Mouse (Mus musculus): ENCODE results near the gene Gm47429.

DNA sequence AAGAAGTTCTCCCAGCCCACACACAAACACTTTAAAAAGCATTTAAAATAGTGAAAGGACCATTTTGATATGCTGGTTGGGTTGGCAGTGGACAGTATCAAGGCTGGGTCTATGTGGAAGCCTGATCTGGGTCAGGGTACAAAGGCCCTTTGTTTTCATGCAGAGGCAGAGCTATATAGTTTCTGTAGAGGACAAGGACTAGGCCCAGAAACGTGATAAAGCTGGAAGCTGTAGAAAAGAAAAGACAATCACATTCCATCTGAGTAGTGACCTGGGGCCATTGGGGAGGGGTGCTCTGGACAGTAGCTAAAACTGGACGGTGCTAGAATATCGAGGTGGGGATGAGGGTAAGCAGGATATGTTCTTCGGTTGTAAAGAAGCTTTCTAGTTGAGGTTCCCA lies 1.5 kb upstream of the Gm47429 start:
- TF ChIP-seq CTCF (IDR thresholded peaks at IDR 0.05; ENCODE audit: low read depth, low read length) (no peak), POLR2A (IDR thresholded peaks at IDR 0.05; ENCODE audit: borderline replicate concordance, low read depth, low read length) (no peak)

Data from bone marrow macrophage, adult 2 months (primary cell).